Mouse (Mus musculus) E14TG2a.4 (cell line): ENCODE results near the gene Slc13a2.

Experiments used
- CTCF ChIP-seq: conservative IDR thresholded peaks from 2 replicates; pipeline ENCODE4 v1.5.1; 2014; ENCODE audit warnings: low read length
- NANOG ChIP-seq: IDR thresholded peaks from 2 replicates; pipeline ENCODE4 v1.6.1; 2014; ENCODE audit warnings: borderline replicate concordance, low read length, mixed read lengths
- POU5F1 ChIP-seq: IDR thresholded peaks from 2 replicates; pipeline ENCODE4 v1.6.1; 2014; ENCODE audit warnings: low read length, borderline replicate concordance

DNA sequence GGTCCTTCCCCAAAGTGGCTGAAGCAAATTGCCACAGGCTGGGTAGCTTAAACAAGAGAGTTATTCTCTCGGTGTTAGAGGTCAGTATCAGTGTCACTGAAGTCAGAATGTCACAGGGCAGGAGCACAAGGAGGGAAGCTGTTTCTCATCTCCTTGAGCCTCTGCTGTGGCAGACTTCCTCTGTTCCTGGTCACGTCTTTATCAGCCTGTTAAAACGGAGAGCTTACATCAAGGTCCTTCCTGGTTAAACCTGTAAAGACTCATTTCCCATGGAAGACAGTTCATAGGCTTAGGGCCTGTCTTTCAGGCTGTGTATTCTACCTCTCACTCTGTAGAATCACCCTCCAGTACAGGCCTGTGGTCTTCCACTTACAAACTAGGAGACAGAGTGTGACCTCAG is 45.9 kb upstream of the Slc13a2 start:
- TF ChIP-seq CTCF (no peak), NANOG (no peak), POU5F1 (no peak)
